Mouse (Mus musculus) cerebellum, postnatal 25 days (tissue): Measurements from ENCODE around the gene Gstm7.
"Not testable (repeated sequence)": the region's sequence is repeated elsewhere in the genome, so short reads cannot be mapped to it uniquely, and the experiment has no call there.

Experiments used
- DNase-seq, 2 experiments: peaks; one replicate each; pipeline ENCODE4 v3.0.0; 2021; ENCODE audit warnings: mixed read lengths in 2 of 2

The Gstm7 gene

DNA sequence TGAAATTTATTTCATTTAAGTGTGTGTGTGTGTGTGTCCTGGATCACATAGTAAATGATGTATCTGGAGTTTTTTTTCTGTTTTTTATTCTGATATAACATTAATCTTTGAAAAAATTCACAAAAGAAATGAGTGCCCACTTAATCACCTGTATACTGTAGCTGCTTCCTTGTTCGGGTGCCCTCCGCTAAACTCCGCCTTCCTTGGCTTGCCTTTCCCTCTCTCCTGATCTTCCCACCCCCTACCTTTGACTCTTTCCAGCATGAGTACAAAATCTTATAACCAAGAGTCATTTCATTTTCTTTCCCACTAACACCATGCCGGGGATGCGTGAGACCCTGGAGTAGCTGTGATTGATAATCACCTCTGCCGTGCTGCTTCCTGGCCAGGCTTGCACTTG is 511 bp upstream of the Gstm7 start:
- DNase-seq, result no peak

DNA sequence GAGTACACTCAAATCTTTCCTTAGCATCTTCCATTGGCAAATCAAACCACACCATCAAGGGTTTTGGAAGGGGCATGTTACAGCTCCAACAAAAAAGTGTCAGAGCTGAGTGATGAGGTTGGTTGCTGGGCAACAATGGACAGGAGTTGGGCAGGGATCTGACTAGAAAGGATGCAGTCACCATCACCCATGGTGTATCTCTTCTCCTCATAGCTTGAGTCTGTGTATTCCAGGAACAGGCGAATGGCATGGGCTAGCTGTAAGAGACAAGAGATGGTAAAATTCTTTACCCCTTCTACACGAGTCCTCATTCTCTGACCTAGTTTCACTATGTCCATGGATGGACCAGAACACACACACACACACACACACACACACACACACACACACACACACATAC is 483 bp downstream of the Gstm7 start:
- no peak for DNase-seq

DNA sequence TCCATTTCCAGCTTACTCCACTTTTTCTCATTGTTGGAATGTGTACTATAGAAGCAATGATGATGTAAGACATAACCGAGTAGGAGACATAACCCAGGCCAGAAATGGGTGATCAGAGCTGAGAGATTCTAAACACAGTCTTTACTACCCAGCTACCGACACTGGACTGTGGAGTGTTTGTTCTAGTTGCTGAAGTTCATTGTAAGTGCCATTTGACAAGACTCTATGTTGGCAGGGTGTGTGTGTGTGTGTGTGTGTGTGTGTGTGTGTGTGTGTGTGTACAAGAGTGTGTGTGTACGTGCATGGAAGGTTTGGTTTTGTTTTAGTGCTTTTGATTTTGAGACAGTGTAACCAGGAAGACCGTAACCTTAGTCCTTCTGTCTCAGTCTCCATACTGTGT is 1.9 kb downstream of the Gstm7 start:
- no peak for DNase-seq

DNA sequence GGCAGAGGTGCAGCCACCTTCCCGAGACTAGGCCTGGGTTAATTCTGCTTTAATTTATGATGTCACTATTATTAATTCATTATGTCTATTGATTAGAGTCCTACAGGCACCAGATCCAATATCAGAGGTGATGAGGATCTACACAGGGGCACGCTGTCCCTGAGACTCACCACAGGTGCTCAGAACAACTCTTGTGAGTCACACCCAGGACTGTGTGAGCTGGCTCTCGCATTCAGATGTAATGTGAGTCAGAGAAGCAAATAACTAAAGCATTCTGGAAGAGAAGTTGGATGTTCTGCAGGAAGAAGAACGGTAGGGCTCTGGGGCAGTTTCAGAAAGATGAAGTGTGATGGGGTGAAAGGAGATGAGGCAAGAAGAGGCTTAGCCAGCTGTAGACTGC is 2.4 kb downstream of the Gstm7 start:
- DNase-seq, result no peak

DNA sequence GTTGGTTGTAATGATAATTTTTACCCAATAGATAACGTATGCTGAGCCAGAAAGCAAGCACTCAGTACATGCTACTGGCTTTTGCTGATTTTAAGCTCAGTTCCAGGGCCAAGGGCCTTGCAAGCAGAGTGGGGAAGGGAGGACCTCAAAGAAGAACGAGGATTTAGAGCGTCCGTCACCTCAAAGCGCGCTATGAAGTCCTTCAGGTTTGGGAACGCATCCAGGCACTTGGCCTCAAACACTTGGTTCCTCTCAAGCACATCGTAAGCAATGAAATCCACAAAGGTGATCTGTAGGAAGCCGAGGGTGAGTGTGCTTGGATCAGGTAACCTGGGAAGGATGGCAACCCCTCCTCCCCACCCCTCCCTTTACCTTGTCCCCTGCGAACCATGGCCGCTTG is 2.9 kb downstream of the Gstm7 start:
- DNase-seq, result no peak

DNA sequence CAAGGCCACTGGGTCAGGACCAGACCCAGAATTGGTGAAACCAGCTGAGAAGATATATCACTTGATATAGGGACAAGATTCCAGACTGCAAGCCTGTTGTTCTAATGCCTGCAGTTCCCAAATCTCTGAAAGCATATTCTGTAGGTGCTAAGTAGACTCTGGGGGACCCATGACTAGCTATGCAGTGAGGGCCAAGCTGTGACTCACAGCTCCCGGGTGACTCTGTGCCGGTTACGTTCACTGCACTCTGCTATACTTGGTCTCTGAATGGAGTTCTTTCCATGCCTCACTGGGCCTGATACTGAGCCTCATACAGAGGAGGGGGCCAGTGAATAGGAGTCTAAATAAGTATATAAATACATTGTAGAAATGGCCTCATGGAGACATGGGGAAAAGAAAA is 3.8 kb downstream of the Gstm7 start:
- no peak for DNase-seq

DNA sequence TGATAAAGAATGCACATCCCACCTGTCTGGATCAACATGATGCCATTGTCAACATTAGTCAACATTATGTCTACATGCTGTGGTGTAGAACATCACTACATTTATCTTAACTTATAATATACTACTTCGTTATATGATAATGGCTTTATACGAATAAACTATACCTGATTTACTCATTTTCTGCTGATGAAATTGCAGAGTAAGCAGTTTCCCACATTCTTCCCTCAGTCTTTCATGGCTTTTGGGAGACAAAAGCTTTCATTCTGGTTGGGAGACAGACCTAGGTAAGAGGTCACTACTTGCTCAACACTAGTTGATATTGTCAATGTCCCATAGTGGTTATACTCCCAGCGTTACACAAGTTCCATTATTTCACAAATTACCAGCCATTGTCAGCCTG is 6.3 kb downstream of the Gstm7 start:
- DNase-seq, result no peak

DNA sequence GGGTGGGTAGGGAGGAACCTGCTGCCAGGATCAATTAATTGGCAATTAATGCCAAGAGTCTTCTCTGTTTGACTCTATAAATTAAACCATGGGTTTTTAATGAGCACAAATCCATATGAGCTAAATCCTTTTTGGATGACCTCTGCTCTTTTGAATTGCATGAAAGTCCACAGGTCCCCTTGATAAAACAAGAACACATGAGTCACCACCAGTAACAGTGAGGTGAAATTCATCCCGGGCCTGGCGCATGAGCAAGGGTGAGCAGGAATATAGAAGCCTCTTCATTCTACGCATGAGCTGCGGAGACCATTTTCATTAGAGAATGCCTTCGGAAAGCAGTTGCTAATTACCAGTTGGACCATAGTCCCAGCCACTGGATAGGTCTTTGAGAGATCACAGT is 11.3 kb downstream of the Gstm7 start:
- DNase-seq, result no peak

DNA sequence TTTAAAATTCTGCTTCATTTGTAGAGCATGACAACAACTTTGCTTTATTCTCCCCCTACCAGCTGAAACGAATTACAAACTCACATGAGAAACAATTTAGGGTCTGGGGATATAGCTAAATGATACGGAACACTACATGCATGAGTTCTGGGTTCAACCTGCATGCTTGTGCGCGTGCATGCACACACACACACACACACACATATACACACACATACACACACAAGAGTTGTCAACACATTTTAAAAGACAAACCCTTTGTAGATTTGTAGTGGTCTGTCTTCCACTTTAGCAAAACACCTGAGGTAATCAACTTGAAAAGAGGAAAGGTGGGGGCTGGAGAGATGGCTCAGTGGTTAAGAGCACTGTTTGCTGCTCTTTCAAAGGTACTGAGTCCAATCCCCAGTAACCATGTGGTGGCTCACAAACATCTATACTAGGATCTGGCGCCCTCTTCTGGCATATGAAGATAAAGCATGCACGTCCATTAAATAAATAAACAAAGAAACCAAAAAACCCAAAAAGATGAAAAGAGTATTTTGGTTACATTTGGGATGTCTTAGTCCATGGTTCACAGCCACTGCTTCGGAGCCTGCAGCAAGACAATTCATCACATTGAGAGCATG is 13.7 kb downstream of the Gstm7 start:
- peak; percentile 36 to 73 for DNase-seq

DNA sequence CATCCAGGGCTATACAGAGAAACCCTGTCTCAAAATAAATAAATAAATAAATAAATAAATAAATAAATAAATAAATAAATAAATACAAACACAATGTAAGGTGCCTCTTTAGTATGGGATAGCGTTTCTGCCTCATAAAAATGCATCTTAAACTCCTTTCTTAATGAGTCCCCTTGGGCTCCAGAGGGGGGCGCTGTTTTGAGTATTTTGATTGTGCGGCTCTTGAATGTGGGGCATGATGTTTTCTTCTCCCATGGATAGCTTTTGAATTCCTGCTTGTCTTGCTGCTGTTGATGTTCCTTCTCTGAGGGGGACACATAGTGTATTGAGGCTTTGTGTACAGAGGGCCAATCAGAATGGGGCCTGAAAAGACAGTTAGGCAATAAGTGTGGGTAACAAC is 14.5 kb downstream of the Gstm7 start:
- DNase-seq, result no peak

DNA sequence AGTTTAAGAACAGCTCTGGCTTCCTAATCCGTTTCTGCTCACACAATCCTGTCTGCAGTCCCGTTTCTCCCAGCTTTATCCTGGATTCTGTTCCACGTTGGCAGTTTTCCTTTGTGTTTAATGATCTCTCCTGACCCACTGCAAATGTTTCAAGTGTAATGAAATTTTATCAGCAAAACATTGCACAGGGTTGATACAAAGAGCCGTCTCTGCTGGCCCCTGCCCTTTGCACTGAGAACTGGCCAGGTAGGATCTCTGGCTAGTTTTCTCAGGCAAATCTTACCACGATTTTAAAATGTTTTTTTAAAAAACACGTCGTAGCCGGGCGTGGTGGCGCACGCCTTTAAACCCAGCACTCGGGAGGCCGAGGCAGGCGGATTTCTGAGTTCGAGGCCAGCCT is 14.9 kb downstream of the Gstm7 start:
- no peak for DNase-seq

DNA sequence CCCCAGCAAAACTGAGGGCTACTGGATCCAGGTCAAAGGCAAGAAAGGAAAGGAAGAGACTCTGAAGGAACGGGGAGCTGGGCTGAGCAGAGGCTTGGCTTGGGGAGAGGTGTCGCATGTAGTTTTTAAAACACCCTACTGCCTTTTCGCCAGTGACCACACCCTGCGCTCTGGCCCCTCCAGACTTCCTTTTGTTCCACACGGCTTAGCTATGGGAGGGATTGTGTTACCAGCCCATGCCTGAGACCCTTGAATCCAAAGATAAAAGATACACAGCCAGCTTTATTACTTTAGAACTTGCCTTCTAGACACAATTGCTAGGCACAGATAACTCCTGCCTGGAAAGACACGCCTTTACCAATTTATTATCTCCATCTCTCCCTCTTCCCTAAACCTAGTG is 25.7 kb downstream of the Gstm7 start:
- no peak for DNase-seq

DNA sequence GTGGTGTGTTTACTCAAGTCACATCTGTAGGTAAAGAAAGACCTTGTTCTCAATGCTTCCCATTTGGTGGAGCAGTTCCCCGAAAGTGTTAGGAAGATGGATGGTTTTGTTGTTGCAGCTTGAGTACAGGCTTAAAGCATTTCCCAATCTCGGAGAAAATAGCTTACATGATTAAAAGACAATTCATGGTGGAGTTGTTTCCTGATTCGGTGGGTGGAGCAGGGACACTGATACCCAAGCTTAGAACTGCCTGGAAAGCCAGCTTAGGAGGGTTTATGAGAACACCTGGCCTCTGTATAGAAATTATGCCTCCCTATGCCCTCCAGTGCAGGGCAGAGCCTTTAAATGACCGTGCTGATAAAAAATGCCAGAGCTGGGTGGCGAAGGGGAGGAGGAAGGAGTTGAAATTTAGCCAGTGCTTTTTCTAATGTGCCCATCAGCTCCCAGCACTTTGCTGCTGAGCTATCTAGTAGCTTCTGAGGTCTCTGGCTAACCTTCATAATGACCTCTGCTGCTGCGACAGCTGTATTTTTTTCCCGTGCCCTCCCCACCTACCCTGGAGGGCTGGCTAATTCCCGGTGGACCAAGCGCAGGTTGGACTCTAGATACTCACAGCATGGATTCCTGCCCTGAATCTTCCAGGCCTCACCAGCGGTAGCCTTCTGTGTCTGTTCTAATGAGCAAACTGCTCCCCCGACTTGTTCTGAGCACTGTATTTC is 30.5 kb downstream of the Gstm7 start:
- no peak for DNase-seq

DNA sequence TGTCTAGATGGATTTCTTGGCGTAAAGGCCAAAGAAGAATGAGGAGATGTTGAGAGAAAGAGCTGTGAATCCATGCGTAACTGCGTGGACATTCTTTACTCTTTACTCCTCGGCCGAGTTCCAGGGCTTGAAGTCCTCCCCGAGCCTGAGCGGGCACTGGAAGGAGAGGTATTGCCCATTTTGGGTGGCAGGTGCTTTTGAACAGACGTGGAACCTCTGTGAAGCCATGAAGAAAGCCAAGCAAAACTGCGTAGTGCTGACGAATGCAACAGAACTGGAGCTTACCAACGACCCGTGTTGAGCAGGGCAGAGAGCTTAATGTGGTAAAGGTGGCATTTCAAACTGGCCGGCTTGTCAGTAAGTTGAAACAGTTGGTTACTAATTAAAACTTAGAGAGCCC is 32.9 kb downstream of the Gstm7 start:
- DNase-seq, result no peak

DNA sequence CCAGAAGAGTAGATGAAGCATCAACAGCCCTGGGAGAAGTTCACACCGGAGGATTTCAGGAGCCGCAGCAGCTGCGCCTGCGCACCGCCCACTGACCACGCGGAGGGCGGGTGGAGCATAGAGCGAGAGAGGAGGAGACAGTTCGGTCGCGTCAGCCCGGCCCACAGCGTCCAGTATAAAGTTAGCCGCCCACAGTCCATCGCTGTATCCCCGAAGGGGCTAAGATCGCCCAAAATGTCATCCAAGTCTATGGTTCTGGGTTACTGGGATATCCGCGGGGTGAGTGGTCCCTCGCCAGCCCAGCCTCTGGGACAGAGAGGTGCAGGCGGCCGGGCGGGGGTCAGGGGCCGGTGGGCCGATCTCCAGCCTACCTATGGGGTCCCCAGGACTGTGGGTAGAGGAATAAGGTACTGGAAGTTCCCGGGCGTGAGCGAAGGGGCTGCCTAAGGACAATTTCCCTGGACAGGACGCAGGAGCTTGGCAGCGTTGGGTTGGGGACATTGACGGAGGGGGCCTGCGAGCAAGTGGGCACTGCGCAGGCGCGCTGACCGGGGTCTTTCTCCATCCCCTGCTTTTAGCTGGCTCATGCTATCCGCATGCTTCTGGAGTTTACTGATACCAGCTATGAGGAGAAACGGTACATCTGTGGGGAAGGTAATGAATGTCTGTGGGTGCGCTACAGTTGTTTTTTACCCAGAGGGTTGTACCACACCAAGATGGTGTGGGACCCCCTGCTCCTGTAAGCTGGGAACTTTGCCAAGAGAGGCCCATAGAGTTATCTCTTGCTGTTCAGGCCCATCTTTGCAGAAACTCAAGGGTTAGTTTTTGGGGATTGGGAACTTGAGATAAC is 35.7 kb downstream of the Gstm7 start, which contains the start of gene Gstm5:
TSS of gene Gstm5 (plus strand) at position 102 of the 850 bp plus-strand sequence.
- peak; percentile 84 to 90 for DNase-seq

DNA sequence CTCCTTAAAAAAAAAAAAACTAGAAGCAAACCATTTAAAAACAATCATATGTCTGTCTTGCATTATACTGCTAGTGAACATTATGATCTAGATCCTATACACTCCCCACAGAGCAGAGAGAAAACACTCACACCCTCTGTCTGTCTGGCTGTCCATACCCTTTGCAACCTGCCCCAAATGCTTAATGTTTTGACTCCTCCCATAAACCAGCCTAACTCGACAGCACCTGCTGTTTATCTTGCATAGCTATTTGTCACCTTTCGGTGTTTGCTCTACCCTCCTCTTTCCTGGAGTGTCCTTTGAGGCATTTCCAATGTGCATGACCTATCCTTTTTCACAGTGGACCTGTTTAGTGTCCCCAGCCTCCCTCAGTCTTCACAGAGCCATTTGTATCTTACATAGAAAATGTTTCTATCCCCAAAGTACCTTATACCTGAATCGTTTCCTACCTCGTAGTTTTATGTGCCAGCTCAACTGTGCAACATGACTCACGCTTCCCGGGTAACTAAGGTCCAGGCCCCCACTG is 36.4 kb downstream of the Gstm7 start:
- no peak for DNase-seq

DNA sequence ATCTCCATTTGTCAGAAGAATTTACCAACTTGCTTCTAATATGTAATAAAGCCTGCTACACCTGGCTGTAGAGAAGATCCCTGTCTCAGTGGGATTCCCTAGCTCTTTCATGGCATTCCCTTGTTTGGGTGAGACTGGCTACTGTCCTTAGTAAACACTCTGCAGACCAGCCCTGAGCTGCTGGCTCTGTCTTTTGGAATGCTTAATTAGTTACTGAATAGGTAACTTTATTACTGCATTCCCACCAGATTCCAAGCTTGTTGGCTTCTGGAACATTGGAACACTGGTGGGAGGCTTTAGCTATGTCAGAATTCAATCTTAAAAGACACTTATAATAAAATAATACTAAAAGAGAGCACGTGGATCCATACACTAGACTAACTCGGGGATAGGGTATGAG is 42.4 kb downstream of the Gstm7 start:
- DNase-seq, result not testable (repeated sequence)

DNA sequence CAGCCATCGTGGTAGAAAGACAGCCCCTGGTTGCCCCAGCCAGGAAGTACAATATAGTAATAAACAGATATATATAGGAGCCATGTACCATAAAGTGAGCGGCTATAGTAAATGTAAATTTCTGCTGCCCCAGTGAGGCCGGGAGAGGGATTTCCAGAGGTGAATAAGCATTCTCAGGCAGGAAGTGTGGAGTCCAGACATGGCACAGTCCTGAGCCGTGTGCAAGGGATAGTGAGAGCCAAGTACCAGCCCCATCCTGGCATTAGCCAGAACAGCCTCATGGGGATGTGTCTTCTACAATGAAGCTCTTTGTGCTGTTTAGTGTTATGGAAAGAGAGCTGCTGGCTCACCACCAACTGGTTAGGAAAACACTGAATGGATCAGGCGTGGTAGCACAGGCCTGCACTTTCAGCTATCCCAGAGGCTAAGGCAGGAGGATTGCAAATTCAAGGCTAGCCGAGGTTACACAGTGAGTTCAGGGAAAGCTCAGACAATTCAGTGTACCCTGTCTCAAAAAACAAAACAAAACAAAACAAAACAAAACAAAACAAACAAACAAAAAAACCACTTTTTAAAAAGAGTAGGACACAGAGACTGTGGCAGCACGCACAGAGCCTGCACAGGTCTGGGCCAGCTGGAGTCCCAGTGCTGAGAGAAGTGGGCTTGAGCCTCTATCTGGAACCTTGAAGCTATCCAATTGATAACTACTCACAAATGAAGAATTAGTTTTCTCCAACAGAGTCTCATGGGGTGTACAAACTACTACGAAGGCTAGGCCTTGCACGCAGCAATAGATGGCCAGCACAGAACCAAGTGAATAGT is 43.7 kb downstream of the Gstm7 start:
- DNase-seq, result peak in 1 of 2 experiments; percentile 30

DNA sequence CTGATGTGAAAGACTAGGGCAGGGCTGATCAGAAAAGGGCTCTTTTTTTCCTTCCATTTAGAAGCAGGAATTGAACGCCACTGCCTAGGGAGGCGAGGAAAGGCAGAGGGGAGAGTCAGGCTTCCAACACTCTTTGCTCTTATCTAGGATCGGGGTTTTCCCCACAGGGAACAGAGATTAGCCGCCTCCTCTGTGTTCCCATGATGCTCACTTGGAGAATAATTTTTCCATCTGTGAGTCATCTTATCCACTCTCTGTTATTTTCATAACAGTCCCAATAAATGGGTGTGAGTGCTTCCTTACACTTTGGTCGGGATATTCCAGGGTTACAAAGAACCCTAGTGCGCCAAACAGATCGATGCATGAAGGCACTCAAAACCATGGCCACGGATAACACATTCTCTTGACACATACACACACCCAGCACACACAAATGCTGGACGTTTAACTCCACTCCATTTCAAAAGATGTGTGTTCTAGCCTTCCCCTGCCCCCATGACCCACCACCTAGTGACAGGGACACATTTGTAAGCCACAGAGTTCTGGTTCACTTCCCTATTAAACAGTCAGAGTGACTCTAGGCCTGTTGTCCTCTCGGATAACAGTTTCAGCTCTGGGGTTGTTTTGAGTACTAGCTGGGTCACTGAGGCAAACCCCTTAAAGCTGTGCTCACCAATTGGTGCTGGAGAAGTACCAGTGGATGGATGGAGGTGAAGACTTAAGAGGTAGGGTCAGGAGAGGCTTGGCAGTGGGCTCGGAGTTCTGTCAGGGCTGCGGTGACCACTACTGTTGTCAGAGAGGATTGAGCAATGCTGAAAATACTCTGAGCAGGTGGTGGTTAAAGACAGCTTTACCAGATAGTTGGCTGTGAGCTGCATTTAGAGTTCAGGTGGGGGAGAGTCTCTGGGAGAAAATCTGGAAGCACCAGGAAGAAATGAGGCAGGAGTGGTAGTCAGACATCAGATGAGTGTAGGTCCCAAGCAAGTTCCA is 53.6 kb downstream of the Gstm7 start:
- no peak for DNase-seq

DNA sequence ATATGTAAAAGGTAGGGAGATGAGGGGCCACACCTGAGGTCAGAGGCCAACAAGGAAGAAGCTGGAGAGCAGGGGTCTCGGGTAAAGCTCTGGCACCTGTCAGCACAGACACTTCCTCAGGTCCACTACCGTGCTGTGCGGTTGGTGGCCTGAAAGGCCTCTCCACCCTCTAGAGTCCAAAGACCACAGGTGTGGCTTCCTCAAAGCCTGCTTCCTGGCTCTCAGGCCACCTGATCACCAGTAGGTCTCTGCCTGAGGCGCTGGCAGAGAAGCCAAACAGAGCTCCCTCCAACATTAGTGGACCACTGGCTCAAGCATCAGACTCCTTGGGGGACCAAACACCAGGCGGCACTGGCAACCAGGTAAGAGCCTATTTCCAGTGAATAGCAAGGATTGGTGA is 54.6 kb downstream of the Gstm7 start, which contains the start of gene Eps8l3:
TSS of gene Eps8l3 (plus strand) at position 225 of the 400 bp plus-strand sequence.
- DNase-seq, result no peak
